Mouse (Mus musculus) lung, embryonic 15.5 days (tissue): ENCODE measurements at regions not wholly inside any gene's neighbourhood (a gene's known extent, or its start where the extent isn't known, plus 50 kb on each side); places are given as distances from the start of the nearest gene placed in this dataset.
"Not testable (repeated sequence)": the region's sequence is repeated elsewhere in the genome, so short reads cannot be mapped to it uniquely, and the experiment has no call there.

Source experiments
- ATAC-seq: fragments of 200-750 bp; cut with Nextera tagmentation; 2 replicates; pipeline ENCODE4 v1.8.0; 2017; ENCODE audit warnings: moderate number of reproducible peaks, borderline replicate concordance; ENCODE audit not compliant: low FRiP score, low TSS enrichment; ENCODE audit errors: extremely low read depth
- H3K27ac ChIP-seq: fragments of 300-500 bp; sonication (generic); 2 replicates; pipeline ENCODE4 v1.5.1; 2015; ENCODE audit warnings: moderate library complexity, mild to moderate bottlenecking, inconsistent platforms
- H3K27me3 ChIP-seq: fragments of 300-500 bp; sonication (generic); 2 replicates; pipeline ENCODE4 v1.6.1; 2015; ENCODE audit warnings: inconsistent platforms
- H3K36me3 ChIP-seq: fragments of 300-500 bp; sonication (generic); 2 replicates; pipeline ENCODE4 v1.6.1; 2015; ENCODE audit warnings: inconsistent platforms
- H3K4me1 ChIP-seq: fragments of 300-500 bp; sonication (generic); 2 replicates; pipeline ENCODE4 v1.6.1; 2015; ENCODE audit warnings: inconsistent platforms
- H3K4me2 ChIP-seq: fragments of 300-500 bp; sonication (generic); 2 replicates; pipeline ENCODE4 v1.6.1; 2015; ENCODE audit warnings: inconsistent platforms, mild to moderate bottlenecking, moderate library complexity
- H3K4me3 ChIP-seq: fragments of 300-500 bp; sonication (generic); 2 replicates; pipeline ENCODE4 v1.5.1; 2015; ENCODE audit warnings: mild to moderate bottlenecking, inconsistent platforms
- H3K9ac ChIP-seq: fragments of 300-500 bp; sonication (generic); 2 replicates; pipeline ENCODE4 v1.6.1; 2015; ENCODE audit warnings: inconsistent platforms
- H3K9me3 ChIP-seq: fragments of 300-500 bp; sonication (generic); 2 replicates; pipeline ENCODE4 v1.6.1; 2016; ENCODE audit warnings: inconsistent platforms
- WGBS: fragments of 180-500 bp; shearing (Covaris S2); methylation state at CpG from one replicate; pipeline ENCODE4 v1.1.7; 2015; 5-methylcytosine and 5-hydroxymethylcytosine counted together

DNA sequence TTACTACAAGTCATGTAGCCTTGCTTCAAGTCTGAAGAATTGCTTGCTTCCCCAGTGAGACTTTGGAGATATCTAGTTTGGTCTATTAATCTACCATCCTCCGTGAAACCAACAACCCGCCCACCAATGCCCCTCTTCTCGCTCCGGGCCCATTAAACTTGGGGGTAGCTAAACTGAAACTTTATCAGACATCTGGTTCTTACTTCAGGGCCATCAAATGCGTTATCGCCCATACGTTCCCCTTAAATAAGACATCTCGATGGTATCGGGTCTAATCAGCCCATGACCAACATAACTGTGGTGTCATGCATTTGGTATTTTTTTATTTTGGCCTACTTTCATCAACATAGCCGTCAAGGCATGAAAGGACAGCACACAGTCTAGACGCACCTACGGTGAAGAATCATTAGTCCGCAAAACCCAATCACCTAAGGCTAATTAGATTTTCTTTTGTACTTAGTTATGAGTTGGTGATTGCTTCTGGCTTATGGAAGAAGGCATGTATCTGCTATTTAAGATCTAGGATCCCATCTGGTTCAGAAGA lies 1197.8 kb downstream of the Galc start:
- not testable (repeated sequence) for H3K9ac ChIP-seq, H3K4me2 ChIP-seq, H3K36me3 ChIP-seq, H3K4me1 ChIP-seq, H3K27ac ChIP-seq, H3K9me3 ChIP-seq, H3K4me3 ChIP-seq, H3K27me3 ChIP-seq
- ATAC-seq: peak; percentile 100
- WGBS: 89% methylated on average over 10 of the region's 13 CpGs

DNA sequence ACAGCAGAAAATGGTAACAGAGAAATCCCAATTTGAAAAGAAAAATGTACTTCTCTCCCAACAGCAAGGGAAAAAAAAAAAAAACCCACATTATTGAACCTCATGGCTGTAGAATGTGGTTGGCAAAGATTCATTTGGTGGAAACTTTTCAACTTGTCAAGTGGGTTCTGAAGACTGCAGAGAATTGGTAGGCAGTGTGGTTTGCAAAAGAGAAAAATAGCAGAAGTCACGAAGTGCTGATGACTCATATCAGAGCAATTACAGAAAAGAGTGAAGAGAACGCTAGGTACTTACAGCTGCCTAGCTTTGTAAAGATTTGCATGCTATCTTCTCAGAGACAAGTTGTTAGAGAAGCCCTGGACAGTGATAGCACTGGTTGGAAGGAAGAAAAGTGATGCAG lies 1211.6 kb downstream of the Galc start:
- no peak overlapping the region for H3K9ac ChIP-seq
- WGBS: 56% methylated on average over 2 of the region's 2 CpGs
- H3K27ac ChIP-seq: no peak overlapping the region
- H3K27me3 ChIP-seq: no peaks in the 10 kb centered on the region
- no peak overlapping the region for H3K4me3 ChIP-seq
- H3K36me3 ChIP-seq: no peaks in the 10 kb centered on the region
- no peaks in the 10 kb centered on the region for H3K9me3 ChIP-seq
- no peak overlapping the region for H3K4me2 ChIP-seq
- H3K4me1 ChIP-seq: no peaks in the 10 kb centered on the region
- no peak for ATAC-seq
